Comparison of ENCODE assay signal across 25 mouse cellular contexts in the genomic region with DNA sequence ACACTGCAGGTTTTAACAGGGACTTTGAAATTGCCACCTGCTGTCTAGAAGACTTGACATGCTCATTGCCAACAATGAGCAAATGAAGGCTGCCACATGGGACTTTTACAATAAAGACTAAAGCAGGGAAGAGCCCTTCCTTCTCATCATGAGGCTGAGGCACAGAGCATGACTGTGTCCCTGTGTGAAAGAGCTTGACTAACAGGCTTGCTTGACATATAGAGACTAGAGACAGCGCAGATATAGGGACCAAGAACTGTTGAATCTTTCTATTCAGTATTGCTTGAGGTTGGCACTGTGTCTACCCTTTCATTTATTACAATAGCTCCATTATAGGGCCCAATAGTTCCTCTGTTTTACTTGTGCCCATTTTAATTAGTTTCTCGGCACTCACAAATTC.
DNase-seq lines count a peak whose midpoint lies in the region; ATAC-seq lines count a peak whose summit lies in the region.
"Had no signal": no experiment of that assay in that cellular context is flagged by ENCODE, and none has a peak within 500 bp of the region (broad histone marks: within the 10 kb centered on the region; RNA-seq: fewer than 3 reads in every experiment).

No protein-coding gene starts in this region.

- no peak for DNase-seq in forebrain, embryonic 10.5 days (ENCODE audit: extremely low spot score, low spot score)
- no peak for DNase-seq in neural tube, embryonic 10.5 days (ENCODE audit: extremely low spot score, low spot score)
- no peak for DNase-seq in cerebellum, postnatal 10 days
- DNase-seq: adrenal gland, postnatal 10 days; cerebellum, adult 8-10 months; gastrocnemius, postnatal 10 days; heart, adult 2 months; kidney, adult 18-20 months; kidney, postnatal 4 days; liver, postnatal 0 days; right cerebral cortex, postnatal 4 days; thymus, adult 18-20 months; thymus, postnatal 36 days had no signal

- no peak overlapping the region for H3K4me2 ChIP-seq in forebrain, embryonic 13.5 days
- no peak overlapping the region for H3K4me2 ChIP-seq in hindbrain, embryonic 15.5 days
- H3K4me2 ChIP-seq in hindbrain, embryonic 12.5 days (replicated peaks) = no peak overlapping the region
- no peak overlapping the region for H3K4me2 ChIP-seq in neural tube, embryonic 13.5 days
- H3K4me2 ChIP-seq: embryonic facial prominence, embryonic 15.5 days; heart, embryonic 13.5 days; limb, embryonic 12.5 days; liver, embryonic 11.5 days; neural tube, embryonic 12.5 days had no signal

- H3K36me3 ChIP-seq in forebrain, embryonic 13.5 days (ENCODE audit: poor library complexity, severe bottlenecking) = no peaks in the 10 kb centered on the region
- H3K36me3 ChIP-seq in forebrain, embryonic 10.5 days (replicated peaks) = no peaks in the 10 kb centered on the region
- no peaks in the 10 kb centered on the region for H3K36me3 ChIP-seq in hindbrain, embryonic 15.5 days
- no peaks in the 10 kb centered on the region for H3K36me3 ChIP-seq in hindbrain, embryonic 12.5 days
- no peaks in the 10 kb centered on the region for H3K36me3 ChIP-seq in neural tube, embryonic 13.5 days
- H3K36me3 ChIP-seq: embryonic facial prominence, embryonic 15.5 days; heart, embryonic 13.5 days; limb, embryonic 12.5 days; midbrain, embryonic 10.5 days; neural tube, embryonic 12.5 days had no signal

- no peaks in the 10 kb centered on the region for H3K9me3 ChIP-seq in forebrain, embryonic 13.5 days (replicated peaks)
- H3K9me3 ChIP-seq in forebrain, embryonic 10.5 days = no peaks in the 10 kb centered on the region; the same call in 1 of the 2 replicates
- no peaks in the 10 kb centered on the region for H3K9me3 ChIP-seq in hindbrain, embryonic 15.5 days
- no peaks in the 10 kb centered on the region for H3K9me3 ChIP-seq in hindbrain, embryonic 12.5 days (replicated peaks)
- H3K9me3 ChIP-seq in neural tube, embryonic 13.5 days = no peaks in the 10 kb centered on the region
- H3K9me3 ChIP-seq: embryonic facial prominence, embryonic 15.5 days; heart, embryonic 13.5 days; limb, embryonic 12.5 days; midbrain, embryonic 10.5 days; neural tube, embryonic 12.5 days had no signal

- H3K27me3 ChIP-seq in forebrain, embryonic 13.5 days = 0 out of 2 replicates have a peak, but pooled peaks cover 4% of the 10 kb centered on the region
- H3K27me3 ChIP-seq in forebrain, embryonic 10.5 days (ENCODE audit: poor library complexity, severe bottlenecking) = no peaks in the 10 kb centered on the region
- H3K27me3 ChIP-seq in hindbrain, embryonic 15.5 days = no peaks in the 10 kb centered on the region
- no peaks in the 10 kb centered on the region for H3K27me3 ChIP-seq in hindbrain, embryonic 12.5 days
- no peaks in the 10 kb centered on the region for H3K27me3 ChIP-seq in neural tube, embryonic 13.5 days
- H3K27me3 ChIP-seq: embryonic facial prominence, embryonic 15.5 days; heart, embryonic 13.5 days; limb, embryonic 12.5 days; neural tube, embryonic 12.5 days had no signal

- no peak overlapping the region for H3K27ac ChIP-seq in forebrain, embryonic 13.5 days
- no peak overlapping the region for H3K27ac ChIP-seq in forebrain, embryonic 10.5 days
- 0 out of 2 replicates have a peak overlapping the region, but pooled peaks have one; percentile 34 for H3K27ac ChIP-seq in hindbrain, embryonic 15.5 days (replicated peaks)
- H3K27ac ChIP-seq in hindbrain, embryonic 12.5 days = no peak overlapping the region
- H3K27ac ChIP-seq in neural tube, embryonic 13.5 days (replicated peaks) = no peak overlapping the region
- H3K27ac ChIP-seq: embryonic facial prominence, embryonic 15.5 days; heart, adult 2 months; heart, embryonic 13.5 days; limb, embryonic 12.5 days; midbrain, embryonic 10.5 days; neural tube, embryonic 12.5 days had no signal

- H3K9ac ChIP-seq in forebrain, embryonic 13.5 days = no peak overlapping the region
- H3K9ac ChIP-seq in hindbrain, embryonic 15.5 days = no peak overlapping the region
- H3K9ac ChIP-seq in hindbrain, embryonic 12.5 days = no peak overlapping the region
- H3K9ac ChIP-seq in neural tube, embryonic 13.5 days = no peak overlapping the region
- H3K9ac ChIP-seq: embryonic facial prominence, embryonic 15.5 days; heart, embryonic 13.5 days; limb, embryonic 12.5 days; liver, postnatal 0 days; neural tube, embryonic 12.5 days had no signal

- H3K4me3 ChIP-seq in forebrain, embryonic 13.5 days = no peak overlapping the region
- no peak overlapping the region for H3K4me3 ChIP-seq in forebrain, embryonic 10.5 days
- H3K4me3 ChIP-seq in hindbrain, embryonic 15.5 days = no peak overlapping the region
- H3K4me3 ChIP-seq in hindbrain, embryonic 12.5 days = no peak overlapping the region
- H3K4me3 ChIP-seq in neural tube, embryonic 13.5 days = no peak overlapping the region
- H3K4me3 ChIP-seq: embryonic facial prominence, embryonic 15.5 days; heart, adult 2 months; heart, embryonic 13.5 days; limb, embryonic 12.5 days; midbrain, embryonic 10.5 days; neural tube, embryonic 12.5 days had no signal

- 35% methylated on average over 2 of the region's 2 CpGs for WGBS in forebrain, embryonic 13.5 days
- whole genome bisulfite sequencing in forebrain, embryonic 10.5 days = 74% methylated on average over 2 of the region's 2 CpGs
- 58% methylated on average over 2 of the region's 2 CpGs for WGBS in hindbrain, embryonic 15.5 days
- WGBS in hindbrain, embryonic 12.5 days = 81% methylated on average over 2 of the region's 2 CpGs
- 60% methylated on average over 2 of the region's 2 CpGs for WGBS in neural tube, embryonic 13.5 days

- ATAC-seq in forebrain, embryonic 13.5 days = peak; percentile 69
- ATAC-seq in hindbrain, embryonic 15.5 days (ENCODE audit: low FRiP score, low read depth) = peak; percentile 65; the same call in 1 of the 2 replicates
- ATAC-seq in hindbrain, embryonic 12.5 days (ENCODE audit: low FRiP score) = no peak
- ATAC-seq in neural tube, embryonic 13.5 days (ENCODE audit: low read depth) = peak; percentile 71; the same call in 1 of the 2 replicates
- ATAC-seq: inflammation-experienced regulatory T-cells, adult 6 months; liver, postnatal 0 days; lung, postnatal 0 days had no signal

- H3K4me1 ChIP-seq in forebrain, embryonic 13.5 days = peaks cover 21% of the 10 kb centered on the region
- peaks cover 18% of the 10 kb centered on the region for H3K4me1 ChIP-seq in forebrain, embryonic 10.5 days
- peaks cover 5% of the 10 kb centered on the region; the same call in 1 of the 2 replicates for H3K4me1 ChIP-seq in hindbrain, embryonic 15.5 days (replicated peaks)
- H3K4me1 ChIP-seq in hindbrain, embryonic 12.5 days = no peaks in the 10 kb centered on the region
- H3K4me1 ChIP-seq in neural tube, embryonic 13.5 days (replicated peaks) = peaks cover 11% of the 10 kb centered on the region
- H3K4me1 ChIP-seq: limb, embryonic 12.5 days had no signal
